Mouse (Mus musculus) small intestine, adult 2 months (tissue): ENCODE data around the gene Fosl1. TPM values are rescaled to one million over a fixed set of nuclear protein-coding genes. Genes with fewer than 3 reads are reported as not detected.
"Not testable (repeated sequence)": the region's sequence is repeated elsewhere in the genome, so short reads cannot be mapped to it uniquely, and the experiment has no call there.

ENCODE experiments used
- H3K27ac ChIP-seq: fragments of 200-500 bp; 2 replicates; pipeline ENCODE4 v1.5.1; 2012; ENCODE audit warnings: low read depth, low read length, control low read depth, inconsistent platforms; ENCODE audit not compliant: insufficient read depth
- H3K27me3 ChIP-seq: fragments of 200-500 bp; 2 replicates; pipeline ENCODE4 v1.6.1; 2012; ENCODE audit warnings: mild to moderate bottlenecking, moderate library complexity, low read length, inconsistent platforms; ENCODE audit not compliant: control insufficient read depth, insufficient read depth
- H3K36me3 ChIP-seq: fragments of 200-500 bp; 2 replicates; pipeline ENCODE4 v1.6.1; 2012; ENCODE audit warnings: mild to moderate bottlenecking, low read length, control low read depth, inconsistent platforms; ENCODE audit not compliant: control insufficient read depth, insufficient read depth
- H3K4me1 ChIP-seq: fragments of 200-500 bp; 2 replicates; pipeline ENCODE4 v1.6.1; 2012; ENCODE audit warnings: low read length, inconsistent platforms, mixed read lengths; ENCODE audit not compliant: control insufficient read depth, insufficient read depth, insufficient read length
- H3K4me3 ChIP-seq: fragments of 200-500 bp; 2 replicates; pipeline ENCODE4 v1.5.1; 2012; ENCODE audit warnings: low read depth, mild to moderate bottlenecking, control low read depth, inconsistent platforms, low read length, moderate library complexity
- CTCF ChIP-seq: fragments of 200-500 bp; IDR thresholded peaks from 2 replicates; pipeline ENCODE4 v1.5.1; 2012; ENCODE audit warnings: low read depth, mild to moderate bottlenecking, control low read depth, inconsistent platforms, low read length, moderate library complexity, mixed read lengths; ENCODE audit not compliant: insufficient replicate concordance, insufficient read length; ENCODE audit errors: extremely low read depth
- POLR2A ChIP-seq: fragments of 200-500 bp; IDR thresholded peaks from 2 replicates; pipeline ENCODE4 v1.6.1; 2012; ENCODE audit warnings: low read depth, mild to moderate bottlenecking, control low read depth, inconsistent platforms, low read length, moderate library complexity
- WGBS: fragments of 180-500 bp; shearing (Covaris S2); methylation state at CpG from one replicate; pipeline ENCODE4 v1.1.7; 2018; 5-methylcytosine and 5-hydroxymethylcytosine counted together
- polyA plus RNA-seq: library from polyadenylated mRNA; depleted of rRNA; stranded (reverse); fragments of >200 nt; gene quantifications from 2 replicates; pipeline ENCODE4 v1.2.3, GENCODE M21; 2012; rRNA removed

The Fosl1 gene
- polyA plus RNA-seq = 0.91 and 2.6 TPM in 2 replicates

GRCm38 (mm10) chr19:5447515-5448353 lies at the start of gene Fosl1:
Fosl1 (plus strand) TSS chr19:5447547.
- Histone ChIP-seq H3K27me3 (peaks cover 17% of the 10 kb centered on the region), H3K4me3 (peak within 1 kb of the TSS; percentile 79), H3K36me3 (no peaks in the 10 kb centered on the region), H3K4me1 (peaks cover 13% of the 10 kb centered on the region), H3K27ac (no peak within 1 kb of the TSS)
- WGBS = under 1% methylated on average over 70 of the region's 70 CpGs
- no peak for TF ChIP-seq CTCF

- H3K27me3 ChIP-seq, H3K4me1 ChIP-seq, H3K27ac ChIP-seq, H3K4me3 ChIP-seq, H3K36me3 ChIP-seq: not testable (repeated sequence)
- 68% methylated on average over 4 of the region's 4 CpGs for WGBS
These were observed 46.3 kb upstream of the Fosl1 start for GRCm38 (mm10) chr19:5401073-5401472.

- 82% methylated on average over 8 of the region's 8 CpGs for WGBS
- TF ChIP-seq POLR2A = no peak
- no peak for TF ChIP-seq CTCF
- H3K27ac ChIP-seq = no peak within 1 kb of the TSS
- H3K4me3 ChIP-seq = no peak within 1 kb of the TSS
- no peaks in the 10 kb centered on the region for H3K4me1 ChIP-seq
- H3K36me3 ChIP-seq = no peaks in the 10 kb centered on the region
- no peaks in the 10 kb centered on the region for H3K27me3 ChIP-seq
These were observed 45.1 kb upstream of the Fosl1 start, which contains the start of gene Tsga10ip for GRCm38 (mm10) chr19:5402293-5402692. Tsga10ip (minus strand) TSS chr19:5402526.

- H3K4me3 ChIP-seq = peak overlapping the region; percentile 43
- no peak for TF ChIP-seq POLR2A
- TF ChIP-seq CTCF = no peak
- 8% methylated on average over 7 of the region's 7 CpGs for WGBS
- H3K27ac ChIP-seq = peak overlapping the region; percentile 39
- peaks cover 6% of the 10 kb centered on the region; the same call in 1 of the 2 replicates for H3K4me1 ChIP-seq
- H3K27me3 ChIP-seq = no peaks in the 10 kb centered on the region
- no peaks in the 10 kb centered on the region for H3K36me3 ChIP-seq
These were observed 41.4 kb upstream of the Fosl1 start for GRCm38 (mm10) chr19:5405924-5406323.

- 3% methylated on average over 25 of the region's 25 CpGs for WGBS
- H3K27me3 ChIP-seq, H3K4me1 ChIP-seq, H3K36me3 ChIP-seq: not testable (repeated sequence)
- Histone ChIP-seq H3K4me3 (peak overlapping the region; percentile 66), H3K27ac (peak overlapping the region; percentile 97)
These were observed 40.7 kb upstream of the Fosl1 start for GRCm38 (mm10) chr19:5406531-5407126.

GRCm38 (mm10) chr19:5407133-5407532 lies 40.2 kb upstream of the Fosl1 start:
- WGBS = 4% methylated on average over 7 of the region's 7 CpGs
- H3K27me3 ChIP-seq = no peaks in the 10 kb centered on the region

GRCm38 (mm10) chr19:5408057-5409001 lies 39.0 kb upstream of the Fosl1 start:
- no peaks in the 10 kb centered on the region for H3K27me3 ChIP-seq
- WGBS = 76% methylated on average over 13 of the region's 13 CpGs
- H3K4me3 ChIP-seq = no peak overlapping the region
- no peaks in the 10 kb centered on the region for H3K36me3 ChIP-seq
- H3K4me1 ChIP-seq = peaks cover 6% of the 10 kb centered on the region; the same call in 1 of the 2 replicates
- H3K27ac ChIP-seq = peak overlapping the region; percentile 97
- TF ChIP-seq POLR2A (no peak), CTCF (no peak)

More at GRCm38 (mm10) chr19:5407133-5407532, 40.2 kb upstream of the Fosl1 start:
- Histone ChIP-seq H3K4me3 (peak overlapping the region; percentile 66), H3K36me3 (no peaks in the 10 kb centered on the region), H3K4me1 (peaks cover 6% of the 10 kb centered on the region; the same call in 1 of the 2 replicates), H3K27ac (peak overlapping the region; percentile 97)
- no peak for TF ChIP-seq POLR2A
- TF ChIP-seq CTCF = peak; percentile 71; the same call in 1 of the 2 replicates
